Mouse (Mus musculus): ENCODE results near the gene Stk40. TPM values are rescaled to one million over a fixed set of nuclear protein-coding genes. Genes with fewer than 3 reads are reported as not detected.
"Not testable (repeated sequence)": the region's sequence is repeated elsewhere in the genome, so short reads cannot be mapped to it uniquely, and the experiment has no call there.

Gene Stk40
- polyA plus RNA-seq, 1 experiment from 2014 or later, result 45.0 TPM

DNA sequence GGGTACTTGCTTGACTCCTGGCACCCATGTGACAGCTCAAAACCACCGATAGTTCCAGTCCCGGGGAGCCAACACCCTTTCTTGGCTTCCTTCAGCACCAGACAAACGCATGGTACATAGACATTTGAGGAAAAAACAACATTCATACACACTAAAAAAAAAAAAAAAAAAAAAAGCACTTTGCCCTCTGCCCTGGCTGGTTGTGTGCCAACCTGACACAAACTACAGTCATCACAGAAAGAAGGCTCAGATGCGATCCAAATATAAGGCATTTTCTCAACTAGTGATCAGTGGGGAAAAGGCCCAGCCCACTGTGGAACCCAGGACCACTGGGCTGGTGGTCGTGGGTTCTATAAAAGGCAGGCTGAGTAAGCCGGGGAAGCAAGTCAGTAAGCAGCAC is 65.1 kb downstream of the Stk40 start:
- DNase-seq (ENCODE audit: low spot score), result no peak
- H3K9me3 ChIP-seq (replicated peaks), result no peaks in the 10 kb centered on the region
- H3K27ac ChIP-seq (replicated peaks), result no peak overlapping the region
- H3K4me3 ChIP-seq, result no peak overlapping the region
- no peaks in the 10 kb centered on the region for H3K4me1 ChIP-seq
- peaks cover 90% of the 10 kb centered on the region for H3K36me3 ChIP-seq
- H3K27me3 ChIP-seq (ENCODE audit: low read depth, poor library complexity, severe bottlenecking), result no peaks in the 10 kb centered on the region
- WGBS, result 95% methylated on average over 6 of the region's 6 CpGs

DNA sequence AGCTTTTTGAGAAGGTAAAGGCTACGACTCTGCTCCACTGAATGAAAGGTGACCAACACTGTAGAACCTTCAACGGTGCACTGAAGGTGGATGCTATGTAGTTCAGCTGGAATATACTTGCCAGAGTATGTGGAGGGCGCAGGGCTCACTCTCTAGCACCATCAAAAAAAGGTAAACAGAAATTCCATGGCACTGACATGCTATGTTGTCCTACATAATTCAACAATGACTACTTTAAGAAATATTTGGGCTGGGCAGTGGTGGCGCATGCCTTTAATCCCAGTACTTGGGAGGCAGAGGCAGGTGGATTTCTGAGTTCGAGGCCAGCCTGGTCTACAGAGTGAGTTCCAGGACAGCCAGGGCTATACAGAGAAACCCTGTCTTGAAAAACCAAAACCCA is 67.0 kb downstream of the Stk40 start:
- WGBS, result 98% methylated on average over 5 of the region's 5 CpGs

DNA sequence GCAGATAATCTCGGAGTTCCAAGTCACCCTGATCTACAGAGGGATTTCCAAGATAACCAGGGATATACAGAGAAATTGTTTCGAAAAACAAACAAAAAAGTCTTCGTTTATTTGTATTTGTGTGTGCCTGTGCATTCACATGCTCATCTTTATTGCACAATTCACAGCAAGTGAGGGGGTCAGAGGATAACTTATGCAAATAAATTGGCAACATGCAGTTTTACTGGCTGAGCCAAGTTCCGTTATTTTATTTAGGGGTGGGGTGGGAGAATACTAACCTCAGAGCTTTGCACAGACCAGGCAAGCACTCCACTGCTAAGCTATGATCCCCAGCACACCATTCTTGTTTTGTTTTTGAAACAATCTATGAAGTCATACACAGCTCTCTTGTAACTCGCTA is 70.0 kb downstream of the Stk40 start:
- Histone ChIP-seq H3K4me3 (no peak overlapping the region), H3K36me3 (peaks cover 97% of the 10 kb centered on the region), H3K27me3 (ENCODE audit: low read depth, poor library complexity, severe bottlenecking) (no peaks in the 10 kb centered on the region), H3K9me3 (replicated peaks) (no peaks in the 10 kb centered on the region), H3K27ac (replicated peaks) (no peak overlapping the region), H3K4me1 (no peaks in the 10 kb centered on the region)
- DNase-seq (ENCODE audit: low spot score), result no peak
- 93% methylated on average over 5 of the region's 5 CpGs for WGBS

More for the DNA sequence above, 67.0 kb downstream of the Stk40 start:
- not testable (repeated sequence) for H3K9me3 ChIP-seq (replicated peaks); DNase-seq (ENCODE audit: low spot score); H3K4me3 ChIP-seq; H3K27ac ChIP-seq (replicated peaks); H3K27me3 ChIP-seq (ENCODE audit: low read depth, poor library complexity, severe bottlenecking); H3K4me1 ChIP-seq
- H3K36me3 ChIP-seq, result peaks cover 100% of the 10 kb centered on the region

DNA sequence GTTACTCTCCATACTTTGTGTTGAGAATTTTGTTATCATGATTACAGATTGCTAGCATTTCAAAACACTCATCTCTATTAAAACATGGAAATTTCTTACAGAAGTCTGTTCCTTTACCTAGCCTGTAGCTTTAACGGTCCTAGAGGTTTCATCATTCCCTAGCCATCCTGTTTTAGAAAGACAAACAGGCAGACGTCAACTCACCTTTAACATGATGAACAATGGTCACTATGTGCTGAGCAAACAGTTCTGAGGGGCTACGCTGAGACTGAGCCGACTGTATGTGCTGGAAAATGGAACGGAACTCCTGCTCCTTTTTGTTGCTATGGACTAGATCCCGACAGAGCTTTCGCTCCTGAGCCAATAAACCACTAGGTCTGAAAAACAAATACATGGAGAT is 72.2 kb downstream of the Stk40 start:
- not testable (repeated sequence) for H3K27ac ChIP-seq (replicated peaks); DNase-seq (ENCODE audit: low spot score); H3K9me3 ChIP-seq (replicated peaks); H3K27me3 ChIP-seq (ENCODE audit: low read depth, poor library complexity, severe bottlenecking); H3K4me1 ChIP-seq; H3K4me3 ChIP-seq
- peaks cover 97% of the 10 kb centered on the region for H3K36me3 ChIP-seq
- 95% methylated on average over 7 of the region's 7 CpGs for WGBS

DNA sequence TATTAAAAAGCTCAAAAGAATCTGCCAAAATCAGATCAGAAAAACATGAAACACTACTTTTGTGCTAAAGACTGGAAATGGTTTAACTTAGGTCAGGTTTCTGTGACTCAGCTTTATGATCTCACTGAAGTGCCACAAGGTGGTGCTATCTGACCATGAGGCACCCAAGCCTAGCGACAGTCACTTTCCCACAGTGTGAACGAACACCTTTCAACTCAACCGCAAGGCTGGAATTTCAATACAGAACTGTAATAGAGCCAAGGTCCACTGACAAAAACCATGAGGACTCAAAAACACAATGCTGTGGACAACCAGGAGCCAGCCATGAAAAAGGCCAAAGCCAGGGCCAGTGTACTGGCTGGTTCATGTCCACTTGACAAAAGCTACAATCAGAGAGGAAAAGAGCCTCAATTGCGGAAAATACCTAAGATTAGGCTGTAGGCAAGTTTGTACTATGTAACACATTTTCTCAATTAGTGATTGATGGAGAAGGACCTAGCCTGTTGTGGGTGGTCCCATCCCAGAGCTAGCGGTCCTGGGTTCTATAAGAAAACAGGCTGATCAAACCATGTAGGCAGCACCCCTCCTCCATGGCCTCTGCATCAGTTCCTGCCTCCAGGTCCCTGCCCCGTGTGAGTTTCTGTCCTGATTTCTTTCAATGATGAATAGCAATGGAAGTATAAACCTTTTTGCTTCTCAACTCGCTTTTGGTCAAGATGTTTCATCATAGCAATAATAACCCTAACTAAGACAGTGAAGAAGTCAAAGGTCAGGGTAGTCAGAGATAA is 77.6 kb downstream of the Stk40 start:
- no peaks in the 10 kb centered on the region for H3K9me3 ChIP-seq (replicated peaks)
- no peak for DNase-seq (ENCODE audit: low spot score)
- H3K27me3 ChIP-seq (ENCODE audit: low read depth, poor library complexity, severe bottlenecking), result no peaks in the 10 kb centered on the region
- H3K36me3 ChIP-seq, result peaks cover 97% of the 10 kb centered on the region
- no peak overlapping the region for H3K4me3 ChIP-seq
- 80% methylated on average over 7 of the region's 7 CpGs for WGBS
- H3K27ac ChIP-seq (replicated peaks), result no peak overlapping the region
- no peaks in the 10 kb centered on the region for H3K4me1 ChIP-seq

DNA sequence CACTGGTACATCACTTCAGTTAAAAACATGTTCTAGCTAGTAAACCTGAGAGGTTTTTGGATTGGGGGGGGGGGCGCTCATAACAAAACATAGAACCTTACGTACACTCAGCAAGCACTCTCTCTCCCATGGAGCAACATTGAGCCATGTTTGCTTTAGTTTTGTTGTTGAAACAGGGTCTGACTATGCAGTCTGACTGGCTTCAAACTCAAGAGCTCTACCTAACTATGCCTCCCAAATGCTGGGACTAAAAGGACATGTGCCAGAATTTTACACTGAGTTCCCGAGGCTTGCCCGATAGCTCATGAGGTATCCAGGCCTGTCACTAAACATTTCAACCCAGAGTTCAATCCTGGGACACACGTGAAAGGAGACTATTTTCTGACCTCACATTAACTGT is 79.3 kb downstream of the Stk40 start:
- WGBS, result 89% methylated on average over 5 of the region's 5 CpGs
- Histone ChIP-seq H3K27ac (replicated peaks) (no peak overlapping the region), H3K9me3 (replicated peaks) (no peaks in the 10 kb centered on the region), H3K27me3 (ENCODE audit: low read depth, poor library complexity, severe bottlenecking) (no peaks in the 10 kb centered on the region), H3K4me3 (no peak overlapping the region), H3K4me1 (no peaks in the 10 kb centered on the region), H3K36me3 (peaks cover 95% of the 10 kb centered on the region)
- DNase-seq (ENCODE audit: low spot score), result no peak

DNA sequence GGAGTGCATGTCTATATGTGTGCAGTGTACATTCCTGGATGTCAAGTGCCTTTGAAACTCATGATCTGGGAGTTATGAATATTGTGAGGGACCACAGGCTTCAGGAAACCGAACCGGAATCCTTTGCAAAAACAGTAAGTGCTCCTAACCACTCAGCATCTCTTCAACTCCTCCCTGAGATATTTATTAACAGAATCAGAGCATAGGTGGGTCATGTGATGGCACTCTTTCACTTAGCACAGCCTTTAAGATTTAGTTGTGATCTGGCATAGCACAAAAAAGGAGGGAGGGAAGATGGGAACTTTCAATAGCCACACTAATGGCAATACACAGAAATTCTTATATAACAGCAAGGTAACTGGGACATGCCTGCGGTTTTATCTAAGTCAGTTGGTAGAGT is 83.3 kb downstream of the Stk40 start:
- H3K27ac ChIP-seq (replicated peaks), result no peak overlapping the region
- no peaks in the 10 kb centered on the region for H3K27me3 ChIP-seq (ENCODE audit: low read depth, poor library complexity, severe bottlenecking)
- no peak for DNase-seq (ENCODE audit: low spot score)
- H3K36me3 ChIP-seq, result peaks cover 97% of the 10 kb centered on the region
- WGBS, result 95% methylated on average over 3 of the region's 3 CpGs
- no peak overlapping the region for H3K4me3 ChIP-seq
- no peaks in the 10 kb centered on the region for H3K4me1 ChIP-seq
- H3K9me3 ChIP-seq (replicated peaks), result no peaks in the 10 kb centered on the region

Other genes starting within 250 kb of the Stk40 start
- gene Csf3r, start 79.4 kb upstream of the Stk40 start, polyA plus RNA-seq (2016; fragmentation: Nextera tagmentation; extraction: Ambion mirVana), result 0.48 and 0.75 TPM in 2 replicates
- gene Mrps15, start 57.0 kb upstream of the Stk40 start, polyA plus RNA-seq (2016; fragmentation: Nextera tagmentation; extraction: Ambion mirVana), result 138 and 153 TPM in 2 replicates
- 33.2 and 34.7 TPM in 2 replicates for gene Oscp1, start 45.4 kb upstream of the Stk40 start, polyA plus RNA-seq (2016; fragmentation: Nextera tagmentation; extraction: Ambion mirVana)
- gene Lsm10, start 7.3 kb upstream of the Stk40 start, polyA plus RNA-seq (2016; fragmentation: Nextera tagmentation; extraction: Ambion mirVana), result 48.6 and 49.1 TPM in 2 replicates
- gene Eva1b, start 43.8 kb downstream of the Stk40 start, polyA plus RNA-seq (2016; fragmentation: Nextera tagmentation; extraction: Ambion mirVana), result 22.1 and 25.0 TPM in 2 replicates
- 0.79 and 1.3 TPM in 2 replicates for gene Sh3d21, start 59.5 kb downstream of the Stk40 start, polyA plus RNA-seq (2016; fragmentation: Nextera tagmentation; extraction: Ambion mirVana)
- 244 and 256 TPM in 2 replicates for gene Thrap3, start 98.8 kb downstream of the Stk40 start, polyA plus RNA-seq (2016; fragmentation: Nextera tagmentation; extraction: Ambion mirVana)
- gene Map7d1, start 152.4 kb downstream of the Stk40 start, polyA plus RNA-seq (2016; fragmentation: Nextera tagmentation; extraction: Ambion mirVana), result 59.8 and 69.7 TPM in 2 replicates
- 85.2 and 94.4 TPM in 2 replicates for gene Trappc3, start 158.4 kb downstream of the Stk40 start, polyA plus RNA-seq (2016; fragmentation: Nextera tagmentation; extraction: Ambion mirVana)
- gene Col8a2, start 182.8 kb downstream of the Stk40 start, polyA plus RNA-seq (2016; fragmentation: Nextera tagmentation; extraction: Ambion mirVana), result 2.8 and 6.5 TPM in 2 replicates
- 80.8 and 88.4 TPM in 2 replicates for gene Adprhl2, start 217.7 kb downstream of the Stk40 start, polyA plus RNA-seq (2016; fragmentation: Nextera tagmentation; extraction: Ambion mirVana)
- 1.1 and 1.9 TPM in 2 replicates for gene Tekt2, start 221.7 kb downstream of the Stk40 start, polyA plus RNA-seq (2016; fragmentation: Nextera tagmentation; extraction: Ambion mirVana)